Mouse (Mus musculus) kidney, embryonic 16.5 days (tissue): ENCODE results near the gene Nek5. TPM values are rescaled to one million over a fixed set of nuclear protein-coding genes. Genes with fewer than 3 reads are reported as not detected.

Experiments
- ATAC-seq: fragments of 200-750 bp; cut with Nextera tagmentation; 2 replicates; pipeline ENCODE4 v1.8.0; 2017; ENCODE audit warnings: moderate TSS enrichment; ENCODE audit not compliant: low FRiP score, low TSS enrichment
- H3K27ac ChIP-seq: fragments of 300-500 bp; sonication (generic); 2 replicates; pipeline ENCODE4 v1.5.1; 2014; ENCODE audit warnings: low read length
- H3K27me3 ChIP-seq: fragments of 300-500 bp; sonication (generic); 2 replicates; pipeline ENCODE4 v1.6.1; 2014; ENCODE audit warnings: low read length, control low read depth, mixed read lengths; ENCODE audit not compliant: insufficient read depth
- H3K36me3 ChIP-seq: fragments of 300-500 bp; sonication (generic); 2 replicates; pipeline ENCODE4 v1.6.1; 2014; ENCODE audit warnings: low read length, control low read depth, mixed read lengths; ENCODE audit not compliant: insufficient read depth
- H3K4me1 ChIP-seq: fragments of 300-500 bp; sonication (generic); 2 replicates; pipeline ENCODE4 v1.6.1; 2014; ENCODE audit warnings: low read length, control low read depth, mixed read lengths; ENCODE audit not compliant: insufficient read depth
- H3K4me2 ChIP-seq: fragments of 300-500 bp; sonication (generic); replicated peaks from 2 replicates; pipeline ENCODE4 v1.6.1; 2014; ENCODE audit warnings: low read depth, low read length
- H3K4me3 ChIP-seq: fragments of 300-500 bp; sonication (generic); 2 replicates; pipeline ENCODE4 v1.5.1; 2014; ENCODE audit warnings: mild to moderate bottlenecking, low read length
- H3K9ac ChIP-seq: fragments of 300-500 bp; sonication (generic); replicated peaks from 2 replicates; pipeline ENCODE4 v1.6.1; 2014; ENCODE audit warnings: low read length
- H3K9me3 ChIP-seq: fragments of 300-500 bp; sonication (generic); 2 replicates; pipeline ENCODE4 v1.6.1; 2016; ENCODE audit warnings: low read length, control low read depth
- WGBS: fragments of 180-500 bp; shearing (Covaris S2); extraction: QIAGEN DNeasy Blood & Tissue Kit; methylation state at CpG from one replicate; pipeline ENCODE4 v1.1.7; 2014; 5-methylcytosine and 5-hydroxymethylcytosine counted together
- polyA plus RNA-seq: library from polyadenylated mRNA; unstranded; fragments of >200 nt; fragmentation: Nextera tagmentation; extraction: Ambion mirVana; gene quantifications from 2 replicates; pipeline ENCODE4 v1.2.1, GENCODE M21; 2015

Gene Nek5
- polyA plus RNA-seq = 0.32 and 0.59 TPM in 2 replicates

GRCm38 (mm10) chr8:22124220-22125152 is at the start of gene Nek5:
Nek5 (minus strand) TSS chr8:22125053.
- WGBS = 2% methylated on average over 29 of the region's 29 CpGs
- no peaks in the 10 kb centered on the region for H3K36me3 ChIP-seq
- 0 out of 2 replicates have a peak within 1 kb of the TSS, but pooled peaks have one; percentile 35 for H3K27ac ChIP-seq
- H3K4me2 ChIP-seq = peak within 1 kb of the TSS; percentile 75
- peak; percentile 93 for ATAC-seq
- peak within 1 kb of the TSS; percentile 46 for H3K4me3 ChIP-seq
- H3K27me3 ChIP-seq = no peaks in the 10 kb centered on the region
- H3K9me3 ChIP-seq = no peaks in the 10 kb centered on the region
- peak within 1 kb of the TSS; percentile 49 for H3K9ac ChIP-seq
- H3K4me1 ChIP-seq = no peaks in the 10 kb centered on the region; the same call in 1 of the 2 replicates

DNA sequence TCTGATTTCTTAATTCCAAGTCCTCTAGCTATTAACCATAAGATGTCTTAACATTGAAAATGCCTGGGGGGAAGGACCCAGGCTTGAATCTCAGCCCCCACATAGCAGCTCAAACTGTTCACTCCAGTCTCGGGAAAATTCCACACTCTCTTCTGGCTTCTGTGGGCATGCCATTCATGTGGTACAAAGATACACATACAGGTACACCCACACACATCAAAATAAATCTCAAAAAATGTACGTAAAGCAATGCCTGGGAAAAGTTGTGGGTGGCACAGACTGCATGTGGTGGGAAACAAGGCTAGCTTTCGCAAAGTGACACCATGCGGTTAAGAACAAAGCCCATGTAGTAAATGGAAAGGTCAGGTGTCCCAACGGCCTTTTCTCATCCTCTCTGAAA is 44.3 kb upstream of the Nek5 start:
- H3K4me2 ChIP-seq = no peak overlapping the region
- no peak overlapping the region for H3K9ac ChIP-seq
- ATAC-seq = no peak
- H3K4me1 ChIP-seq = peaks cover 13% of the 10 kb centered on the region
- H3K27ac ChIP-seq = no peak overlapping the region
- H3K27me3 ChIP-seq = no peaks in the 10 kb centered on the region
- peaks cover 38% of the 10 kb centered on the region for H3K36me3 ChIP-seq
- H3K4me3 ChIP-seq = no peak overlapping the region
- 89% methylated on average over 5 of the region's 5 CpGs for WGBS
- H3K9me3 ChIP-seq = no peaks in the 10 kb centered on the region

GRCm38 (mm10) chr8:22166080-22166603 is 41.3 kb upstream of the Nek5 start, which contains the start of gene Nek3:
Nek3 (minus strand) TSS chr8:22166435.
- Histone ChIP-seq H3K4me2 (peak within 1 kb of the TSS; percentile 60), H3K27ac (peak within 1 kb of the TSS; percentile 72), H3K9me3 (no peaks in the 10 kb centered on the region), H3K9ac (peak within 1 kb of the TSS; percentile 74), H3K4me1 (peaks cover 13% of the 10 kb centered on the region), H3K4me3 (peak within 1 kb of the TSS; percentile 69), H3K27me3 (no peaks in the 10 kb centered on the region), H3K36me3 (peaks cover 30% of the 10 kb centered on the region)
- under 1% methylated on average over 34 of the region's 43 CpGs for WGBS
- ATAC-seq = peak; percentile 99

DNA sequence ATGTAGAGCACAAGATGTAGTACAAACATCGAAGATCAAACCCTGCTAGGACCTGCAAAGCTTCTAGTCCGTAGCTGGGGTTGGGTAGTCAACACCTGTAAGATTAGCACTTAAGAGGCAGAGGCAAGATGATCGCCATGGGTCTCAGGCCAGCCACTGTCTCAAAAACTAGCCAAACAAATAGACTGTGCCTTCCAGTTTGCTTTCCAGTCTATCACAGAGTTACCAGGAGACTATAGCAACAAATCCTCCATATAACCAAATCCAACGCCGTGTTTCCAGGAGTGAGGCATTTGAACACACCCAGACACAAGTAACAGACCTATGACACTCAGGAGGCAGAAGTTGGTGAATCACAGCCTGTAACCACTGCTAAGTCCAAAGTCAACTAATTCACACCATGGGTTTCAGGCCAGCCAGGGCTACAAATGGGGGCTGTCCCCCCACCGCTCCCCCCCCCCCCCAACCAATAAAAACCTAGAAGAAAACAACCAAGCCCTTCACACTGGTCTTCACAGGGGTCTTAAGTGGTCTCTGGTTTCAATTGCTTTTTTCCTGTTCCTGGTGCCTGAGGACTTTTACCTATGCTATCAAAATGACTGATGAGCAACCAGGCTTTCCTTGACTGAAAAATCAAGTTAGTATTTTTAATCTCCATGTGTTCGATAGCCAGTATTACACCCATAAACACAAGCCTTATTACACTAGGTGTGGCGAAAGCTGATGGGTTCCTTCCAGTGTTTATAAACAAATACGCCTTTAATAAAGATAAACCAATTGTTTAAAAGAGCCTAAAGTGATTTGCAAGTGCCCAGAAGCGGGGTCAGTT is 40.6 kb upstream of the Nek5 start:
- H3K27ac ChIP-seq = peak overlapping the region; percentile 72; the same call in 1 of the 2 replicates
- no peaks in the 10 kb centered on the region for H3K27me3 ChIP-seq
- ATAC-seq = peak; percentile 37
- peak overlapping the region; percentile 60 for H3K4me2 ChIP-seq
- 34% methylated on average over 10 of the region's 10 CpGs for WGBS
- H3K36me3 ChIP-seq = peaks cover 23% of the 10 kb centered on the region
- peak overlapping the region; percentile 74 for H3K9ac ChIP-seq
- peaks cover 13% of the 10 kb centered on the region for H3K4me1 ChIP-seq
- peak overlapping the region; percentile 69 for H3K4me3 ChIP-seq
- H3K9me3 ChIP-seq = no peaks in the 10 kb centered on the region

- H3K4me2 ChIP-seq = no peak overlapping the region
- H3K27ac ChIP-seq = no peak overlapping the region
- H3K36me3 ChIP-seq = peaks cover 24% of the 10 kb centered on the region
- no peak for ATAC-seq
- no peak overlapping the region for H3K9ac ChIP-seq
- no peak overlapping the region for H3K4me3 ChIP-seq
- H3K4me1 ChIP-seq = peaks cover 13% of the 10 kb centered on the region
- WGBS = 72% methylated on average over 10 of the region's 10 CpGs
- no peaks in the 10 kb centered on the region for H3K9me3 ChIP-seq
- no peaks in the 10 kb centered on the region for H3K27me3 ChIP-seq
Measured at GRCm38 (mm10) chr8:22164431-22164830, 39.6 kb upstream of the Nek5 start.

GRCm38 (mm10) chr8:22162206-22162605 is 37.4 kb upstream of the Nek5 start:
- ATAC-seq = no peak

DNA sequence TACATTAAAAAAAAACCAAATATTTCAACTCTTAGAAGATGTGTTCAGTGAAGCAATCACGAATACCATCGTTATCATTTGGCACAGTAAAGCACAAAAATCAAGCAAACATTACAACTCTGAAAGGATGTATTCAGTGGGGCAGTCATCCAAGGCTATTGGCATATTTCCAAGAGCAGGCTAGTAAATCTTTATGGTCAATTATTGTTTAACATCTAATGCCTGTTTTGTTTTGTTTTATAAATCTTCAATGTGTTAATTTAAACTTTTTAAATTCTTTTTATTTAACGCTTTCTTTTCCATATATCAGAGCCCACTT is 25.5 kb upstream of the Nek5 start:
- Histone ChIP-seq H3K4me3 (no peak overlapping the region), H3K27me3 (no peaks in the 10 kb centered on the region), H3K4me2 (no peak overlapping the region), H3K27ac (no peak overlapping the region), H3K4me1 (peaks cover 4% of the 10 kb centered on the region; the same call in 1 of the 2 replicates), H3K9ac (no peak overlapping the region), H3K9me3 (no peaks in the 10 kb centered on the region), H3K36me3 (peaks cover 3% of the 10 kb centered on the region; the same call in 1 of the 2 replicates)
- 45% methylated on average over 3 of the region's 3 CpGs for WGBS
- no peak for ATAC-seq

More at GRCm38 (mm10) chr8:22162206-22162605, 37.4 kb upstream of the Nek5 start:
- Histone ChIP-seq H3K27ac (no peak overlapping the region), H3K4me2 (no peak overlapping the region), H3K4me3 (no peak overlapping the region), H3K4me1 (peaks cover 11% of the 10 kb centered on the region), H3K9me3 (no peaks in the 10 kb centered on the region), H3K36me3 (peaks cover 12% of the 10 kb centered on the region), H3K9ac (no peak overlapping the region), H3K27me3 (no peaks in the 10 kb centered on the region)
- 81% methylated on average over 8 of the region's 8 CpGs for WGBS

- peaks cover 3% of the 10 kb centered on the region; the same call in 1 of the 2 replicates for H3K36me3 ChIP-seq
- 0 out of 2 replicates have a peak overlapping the region, but pooled peaks have one; percentile 14 for H3K27ac ChIP-seq
- H3K9me3 ChIP-seq = no peaks in the 10 kb centered on the region
- peaks cover 4% of the 10 kb centered on the region; the same call in 1 of the 2 replicates for H3K4me1 ChIP-seq
- H3K4me2 ChIP-seq = no peak overlapping the region
- WGBS = 78% methylated on average over 11 of the region's 11 CpGs
- H3K4me3 ChIP-seq = no peak overlapping the region
- ATAC-seq = no peak
- H3K27me3 ChIP-seq = no peaks in the 10 kb centered on the region
- H3K9ac ChIP-seq = no peak overlapping the region
Measured at GRCm38 (mm10) chr8:22149643-22150344, 24.9 kb upstream of the Nek5 start.

- H3K27ac ChIP-seq = no peak overlapping the region
Measured at GRCm38 (mm10) chr8:22148367-22148740, 23.5 kb upstream of the Nek5 start.

More at GRCm38 (mm10) chr8:22148367-22148740, 23.5 kb upstream of the Nek5 start:
- peaks cover 4% of the 10 kb centered on the region; the same call in 1 of the 2 replicates for H3K4me1 ChIP-seq
- peaks cover 3% of the 10 kb centered on the region; the same call in 1 of the 2 replicates for H3K36me3 ChIP-seq
- H3K4me3 ChIP-seq = no peak overlapping the region
- ATAC-seq = no peak
- no peaks in the 10 kb centered on the region for H3K27me3 ChIP-seq
- H3K9me3 ChIP-seq = no peaks in the 10 kb centered on the region
- H3K9ac ChIP-seq = no peak overlapping the region
- WGBS = 89% methylated on average over 7 of the region's 7 CpGs
- no peak overlapping the region for H3K4me2 ChIP-seq
